Mouse (Mus musculus): Measurements from ENCODE around the gene Flrt3. TPM values are rescaled to one million over a fixed set of nuclear protein-coding genes. Genes with fewer than 3 reads are reported as not detected.

The Flrt3 gene
- polyA plus RNA-seq, 1 experiment from 2014 or later, result 18.4 TPM

GRCm38 (mm10) chr2:140621730-140622337, 49.4 kb downstream of the Flrt3 start:
- Histone ChIP-seq H3K27me3 (ENCODE audit: control insufficient read depth, insufficient read depth, low read length) (no peaks in the 10 kb centered on the region), H3K9me3 (ENCODE audit: control insufficient read depth, low read length) (no peaks in the 10 kb centered on the region), H3K4me3 (ENCODE audit: low read depth, low read length) (no peak overlapping the region), H3K27ac (replicated peaks) (no peak overlapping the region), H3K4me2 (replicated peaks; ENCODE audit: low read depth) (no peak overlapping the region), H3K4me1 (replicated peaks; ENCODE audit: control insufficient read depth, insufficient read depth) (no peaks in the 10 kb centered on the region), H3K9ac (ENCODE audit: low read length) (no peak overlapping the region), H3K36me3 (ENCODE audit: control insufficient read depth, insufficient read depth, low read length) (no peaks in the 10 kb centered on the region)
- no peak for TF ChIP-seq CTCF (IDR thresholded peaks at IDR 0.05; ENCODE audit: low read depth)
- no peak for TF ChIP-seq EP300 (optimal IDR thresholded peaks at IDR 0.05)
- ATAC-seq (ENCODE audit: low FRiP score, low TSS enrichment), result no peak
- DNase-seq (ENCODE audit: low spot score), result no peak
- 62% methylated on average over 2 of the region's 2 CpGs for WGBS

- Histone ChIP-seq H3K4me3 (ENCODE audit: low read depth, low read length) (no peak overlapping the region), H3K36me3 (ENCODE audit: control insufficient read depth, insufficient read depth, low read length) (no peaks in the 10 kb centered on the region), H3K9ac (ENCODE audit: low read length) (no peak overlapping the region), H3K27ac (replicated peaks) (no peak overlapping the region), H3K4me1 (replicated peaks; ENCODE audit: control insufficient read depth, insufficient read depth) (no peaks in the 10 kb centered on the region), H3K27me3 (ENCODE audit: control insufficient read depth, insufficient read depth, low read length) (no peaks in the 10 kb centered on the region), H3K4me2 (replicated peaks; ENCODE audit: low read depth) (no peak overlapping the region), H3K9me3 (ENCODE audit: control insufficient read depth, low read length) (no peaks in the 10 kb centered on the region)
- WGBS, result 80% methylated on average over 2 of the region's 2 CpGs
- TF ChIP-seq EP300 (optimal IDR thresholded peaks at IDR 0.05) (no peak), CTCF (IDR thresholded peaks at IDR 0.05; ENCODE audit: low read depth) (no peak)
- ATAC-seq (ENCODE audit: low FRiP score, low TSS enrichment), result no peak
- DNase-seq (ENCODE audit: low spot score), result no peak
Measured at GRCm38 (mm10) chr2:140615451-140615850, 55.8 kb downstream of the Flrt3 start.
